Mouse (Mus musculus): Measurements from ENCODE around the gene Tctn1.

Gene Tctn1

GRCm38 (mm10) chr5:122245186-122245585, 19.1 kb downstream of the Tctn1 start:
- no peak for DNase-seq

- peak; percentile 47 for DNase-seq
Measured at GRCm38 (mm10) chr5:122243781-122244523, 20.3 kb downstream of the Tctn1 start.

GRCm38 (mm10) chr5:122242521-122243123, 21.6 kb downstream of the Tctn1 start:
- no peak for DNase-seq

- DNase-seq, result no peak
Measured at GRCm38 (mm10) chr5:122240989-122241388, 23.3 kb downstream of the Tctn1 start.

- no peak for DNase-seq
Measured at GRCm38 (mm10) chr5:122240521-122240920, 23.7 kb downstream of the Tctn1 start.

GRCm38 (mm10) chr5:122239618-122240017, 24.6 kb downstream of the Tctn1 start:
- no peak for DNase-seq

GRCm38 (mm10) chr5:122237200-122237599, 27.1 kb downstream of the Tctn1 start:
- no peak for DNase-seq

GRCm38 (mm10) chr5:122235196-122235836, 28.9 kb downstream of the Tctn1 start:
- DNase-seq, result no peak

GRCm38 (mm10) chr5:122234319-122235195, 29.7 kb downstream of the Tctn1 start:
- DNase-seq, result no peak

GRCm38 (mm10) chr5:122233695-122234094, 30.6 kb downstream of the Tctn1 start:
- no peak for DNase-seq

- DNase-seq, result no peak
Measured at GRCm38 (mm10) chr5:122233077-122233581, 31.1 kb downstream of the Tctn1 start.

- DNase-seq, result no peak
Measured at GRCm38 (mm10) chr5:122232004-122232403, 32.3 kb downstream of the Tctn1 start.

GRCm38 (mm10) chr5:122231431-122231830, 32.8 kb downstream of the Tctn1 start:
- no peak for DNase-seq

- DNase-seq, result no peak
Measured at GRCm38 (mm10) chr5:122230816-122231215, 33.4 kb downstream of the Tctn1 start.

- no peak for DNase-seq
Measured at GRCm38 (mm10) chr5:122228772-122229171, 35.5 kb downstream of the Tctn1 start.

GRCm38 (mm10) chr5:122228271-122228765, 35.9 kb downstream of the Tctn1 start:
- no peak for DNase-seq

- no peak for DNase-seq
Measured at GRCm38 (mm10) chr5:122224291-122224690, 40.0 kb downstream of the Tctn1 start.

GRCm38 (mm10) chr5:122221085-122221484, 43.2 kb downstream of the Tctn1 start:
- DNase-seq, result no peak

- no peak for DNase-seq
Measured at GRCm38 (mm10) chr5:122219655-122220629, 44.3 kb downstream of the Tctn1 start.

- no peak for DNase-seq
Measured at GRCm38 (mm10) chr5:122218928-122219327, 45.3 kb downstream of the Tctn1 start.

All from right cerebral cortex, postnatal 25 days (tissue).